Mouse (Mus musculus) intestine, embryonic 15.5 days (tissue): ENCODE measurements around the gene Kcnk2. TPM values are rescaled to one million over a fixed set of nuclear protein-coding genes. Genes with fewer than 3 reads are reported as not detected.

Experiments
- ATAC-seq: fragments of 200-750 bp; cut with Nextera tagmentation; 2 replicates; pipeline ENCODE4 v1.8.0; 2017; ENCODE audit warnings: moderate TSS enrichment, moderate library complexity
- H3K27ac ChIP-seq: fragments of 300-500 bp; sonication (generic); 2 replicates; pipeline ENCODE4 v1.5.1; 2015; ENCODE audit warnings: mild to moderate bottlenecking, inconsistent platforms
- H3K27me3 ChIP-seq: fragments of 300-500 bp; sonication (generic); replicated peaks from 2 replicates; pipeline ENCODE4 v1.6.1; 2015; ENCODE audit warnings: inconsistent platforms
- H3K36me3 ChIP-seq: fragments of 300-500 bp; sonication (generic); 2 replicates; pipeline ENCODE4 v1.6.1; 2015; ENCODE audit warnings: inconsistent platforms
- H3K4me1 ChIP-seq: fragments of 300-500 bp; sonication (generic); replicated peaks from 2 replicates; pipeline ENCODE4 v1.6.1; 2015; ENCODE audit warnings: inconsistent platforms
- H3K4me2 ChIP-seq: fragments of 300-500 bp; sonication (generic); replicated peaks from 2 replicates; pipeline ENCODE4 v1.6.1; 2015; ENCODE audit warnings: mild to moderate bottlenecking, inconsistent platforms
- H3K4me3 ChIP-seq: fragments of 300-500 bp; sonication (generic); replicated peaks from 2 replicates; pipeline ENCODE4 v1.5.1; 2015; ENCODE audit warnings: inconsistent platforms
- H3K9ac ChIP-seq: fragments of 300-500 bp; sonication (generic); 2 replicates; pipeline ENCODE4 v1.6.1; 2015; ENCODE audit warnings: inconsistent platforms
- H3K9me3 ChIP-seq: fragments of 300-500 bp; sonication (generic); 2 replicates; pipeline ENCODE4 v1.6.1; 2016; ENCODE audit warnings: inconsistent platforms
- WGBS: fragments of 180-500 bp; shearing (Covaris S2); methylation state at CpG from one replicate; pipeline ENCODE4 v1.1.7; 2015; 5-methylcytosine and 5-hydroxymethylcytosine counted together
- polyA plus RNA-seq: library from polyadenylated mRNA; unstranded; fragments of >200 nt; fragmentation: Nextera tagmentation; extraction: Ambion mirVana; gene quantifications from 2 replicates; pipeline ENCODE4 v1.2.1, GENCODE M21; 2015

The Kcnk2 gene
- 2.7 and 3.3 TPM in 2 replicates for polyA plus RNA-seq

DNA sequence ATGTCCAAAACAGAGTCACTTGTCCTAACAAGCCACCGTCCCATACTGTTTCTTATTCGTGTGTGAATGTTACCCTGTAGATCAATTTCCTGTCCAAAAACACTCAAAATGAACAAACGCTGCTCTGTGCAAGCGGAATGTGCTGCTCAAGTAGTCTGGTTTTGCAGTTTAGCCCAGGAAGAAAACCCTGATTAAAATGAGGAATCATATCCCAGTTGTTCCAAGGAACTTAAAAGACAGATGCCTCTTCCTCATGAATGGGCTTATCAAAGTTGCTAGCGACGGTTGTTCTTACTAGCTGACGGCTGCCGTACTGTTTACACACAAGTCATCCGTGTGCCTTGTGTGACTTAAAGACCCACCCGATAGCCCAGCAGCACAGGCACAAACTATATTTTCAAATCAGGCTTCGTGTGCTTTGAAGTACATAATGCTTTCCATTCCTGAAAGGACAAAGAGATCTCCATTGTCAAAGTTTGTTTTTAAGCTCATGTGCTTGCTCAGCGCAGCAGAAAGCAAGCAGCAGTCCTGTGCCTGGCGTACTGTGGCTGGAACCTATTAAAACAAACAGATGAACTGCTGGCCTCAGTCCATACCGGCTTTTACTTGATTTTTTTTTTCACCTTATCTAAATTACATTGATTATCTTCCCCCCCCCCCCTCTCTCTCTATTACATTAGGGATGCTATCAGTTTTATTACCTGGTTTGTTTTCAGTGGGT, at the start of gene Kcnk2:
Gene Kcnk2 (minus strand): TSS at position 51 of the 721 bp plus-strand sequence.
- peak; percentile 71 for ATAC-seq
- Histone ChIP-seq H3K4me2 (peak within 1 kb of the TSS; percentile 37), H3K4me1 (0 out of 2 replicates have a peak, but pooled peaks cover 10% of the 10 kb centered on the region), H3K27me3 (no peaks in the 10 kb centered on the region), H3K36me3 (no peaks in the 10 kb centered on the region), H3K27ac (no peak within 1 kb of the TSS), H3K9me3 (no peaks in the 10 kb centered on the region), H3K9ac (no peak within 1 kb of the TSS), H3K4me3 (0 out of 2 replicates have a peak within 1 kb of the TSS, but pooled peaks have one; percentile 0)
- WGBS, result 13% methylated on average over 14 of the region's 14 CpGs

DNA sequence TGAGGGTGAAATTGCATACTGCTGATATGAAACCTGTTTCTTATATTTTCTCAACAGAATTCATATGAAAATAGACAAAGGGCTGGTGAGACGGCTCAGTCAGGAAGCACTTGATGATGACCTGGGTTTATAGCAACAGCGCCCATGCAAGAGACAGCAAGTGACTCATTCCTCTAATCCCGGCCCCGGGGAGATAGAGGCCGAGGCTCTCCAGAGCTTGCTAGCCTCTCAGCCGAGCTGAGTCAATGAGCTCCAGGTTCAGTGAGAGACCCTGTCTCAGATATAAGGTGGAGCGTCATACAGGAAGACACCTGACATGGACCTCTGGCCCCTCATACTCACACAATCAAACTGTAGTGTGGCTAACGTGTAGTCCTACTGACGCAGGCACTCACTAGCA, 38.7 kb upstream of the Kcnk2 start:
- no peaks in the 10 kb centered on the region for H3K27me3 ChIP-seq
- ATAC-seq, result no peak
- H3K4me2 ChIP-seq, result no peak overlapping the region
- no peak overlapping the region for H3K9ac ChIP-seq
- H3K36me3 ChIP-seq, result no peaks in the 10 kb centered on the region
- no peaks in the 10 kb centered on the region for H3K4me1 ChIP-seq
- no peaks in the 10 kb centered on the region for H3K9me3 ChIP-seq
- H3K27ac ChIP-seq, result no peak overlapping the region
- WGBS, result 64% methylated on average over 9 of the region's 9 CpGs
- H3K4me3 ChIP-seq, result no peak overlapping the region

DNA sequence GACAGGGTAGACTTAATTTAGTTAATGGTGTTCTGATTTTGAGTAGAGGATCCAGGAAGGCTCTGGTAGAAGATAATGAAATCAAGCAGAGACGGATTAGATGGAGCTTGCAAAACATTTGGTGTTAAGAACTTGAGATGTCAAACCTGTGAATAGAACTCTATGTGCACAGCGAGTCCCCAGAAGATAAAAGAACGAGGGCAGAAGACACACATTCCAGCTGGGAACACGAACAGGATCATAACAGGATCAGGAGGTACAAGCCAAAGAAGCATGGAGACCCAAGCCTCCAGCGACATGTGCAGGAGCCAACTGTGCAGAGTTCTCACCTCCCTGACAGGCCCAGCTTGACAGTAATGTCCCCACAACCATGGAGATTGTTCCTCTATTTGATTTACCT, 35.1 kb upstream of the Kcnk2 start:
- no peaks in the 10 kb centered on the region for H3K27me3 ChIP-seq
- no peak overlapping the region for H3K4me3 ChIP-seq
- ATAC-seq, result no peak
- no peak overlapping the region for H3K9ac ChIP-seq
- H3K27ac ChIP-seq, result no peak overlapping the region
- H3K4me1 ChIP-seq, result no peaks in the 10 kb centered on the region
- H3K4me2 ChIP-seq, result no peak overlapping the region
- no peaks in the 10 kb centered on the region for H3K36me3 ChIP-seq
- 82% methylated on average over 5 of the region's 5 CpGs for WGBS
- H3K9me3 ChIP-seq, result no peaks in the 10 kb centered on the region

DNA sequence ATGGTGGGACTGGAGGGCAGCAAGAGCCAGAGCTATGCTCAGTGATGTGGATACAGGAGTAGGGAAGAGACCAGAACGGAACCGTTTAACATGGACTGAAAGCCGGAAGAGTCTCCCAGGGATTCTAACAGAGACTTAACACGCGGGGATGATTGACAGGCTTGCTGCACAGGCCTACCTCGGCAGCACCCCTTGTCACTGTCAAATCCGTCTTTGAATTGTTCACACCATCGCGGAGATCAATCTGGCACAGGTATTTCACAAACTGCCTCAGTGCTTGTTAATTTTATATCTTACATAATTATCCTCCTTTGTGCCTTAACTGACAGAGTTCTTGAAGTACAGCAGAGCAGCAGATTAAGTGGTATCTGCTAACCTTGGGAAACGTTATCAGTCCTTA, 33.4 kb upstream of the Kcnk2 start:
- Histone ChIP-seq H3K27me3 (no peaks in the 10 kb centered on the region), H3K4me2 (no peak overlapping the region), H3K4me3 (no peak overlapping the region), H3K27ac (no peak overlapping the region), H3K4me1 (no peaks in the 10 kb centered on the region), H3K9me3 (no peaks in the 10 kb centered on the region), H3K36me3 (no peaks in the 10 kb centered on the region), H3K9ac (no peak overlapping the region)
- ATAC-seq, result no peak
- 85% methylated on average over 10 of the region's 10 CpGs for WGBS

DNA sequence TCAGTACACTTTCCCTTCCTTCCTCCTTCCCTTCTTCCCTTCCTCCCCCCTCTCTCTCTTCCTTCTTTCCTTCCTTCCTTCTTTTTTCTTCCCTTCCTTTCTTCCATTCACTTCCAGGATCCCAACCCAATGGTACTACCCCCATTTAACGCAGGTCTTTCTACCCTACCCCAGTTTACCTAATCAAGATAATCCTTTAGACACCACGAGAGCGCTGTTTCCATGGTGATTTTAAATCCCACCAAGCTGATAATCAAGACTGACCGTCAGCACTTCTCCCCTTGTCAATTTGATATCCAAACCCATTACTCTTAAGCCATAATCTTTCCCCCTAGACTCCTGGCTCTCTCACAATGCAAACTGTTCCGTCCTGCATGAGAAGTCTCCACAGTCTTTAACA, 29.4 kb upstream of the Kcnk2 start:
- Histone ChIP-seq H3K27me3 (no peaks in the 10 kb centered on the region), H3K4me2 (no peak overlapping the region), H3K4me1 (no peaks in the 10 kb centered on the region), H3K4me3 (no peak overlapping the region), H3K9ac (no peak overlapping the region), H3K36me3 (no peaks in the 10 kb centered on the region), H3K9me3 (no peaks in the 10 kb centered on the region), H3K27ac (no peak overlapping the region)
- ATAC-seq, result no peak
- WGBS, result 41% methylated on average over 5 of the region's 5 CpGs

DNA sequence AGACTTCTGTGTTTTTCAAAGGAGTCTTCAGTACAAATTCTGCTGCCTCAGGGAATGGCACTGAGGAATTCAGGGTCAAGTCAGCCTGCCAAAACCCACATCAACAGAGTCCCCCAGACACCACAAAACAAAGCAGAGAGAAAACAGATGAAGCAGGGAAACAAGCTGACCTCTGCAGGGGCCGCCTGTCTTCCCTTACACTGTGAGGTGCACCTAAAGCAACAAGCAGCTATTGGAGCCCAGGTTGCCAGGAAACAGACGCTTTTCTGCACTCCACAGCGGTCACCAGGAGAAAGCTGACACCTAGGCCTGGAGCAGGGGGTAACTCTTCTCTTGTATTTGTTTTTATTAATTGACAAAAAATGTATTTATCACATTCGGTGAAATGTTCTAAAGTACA, 28.5 kb upstream of the Kcnk2 start:
- H3K9me3 ChIP-seq, result no peaks in the 10 kb centered on the region
- H3K4me1 ChIP-seq, result no peaks in the 10 kb centered on the region
- ATAC-seq, result no peak
- no peak overlapping the region for H3K27ac ChIP-seq
- H3K4me2 ChIP-seq, result no peak overlapping the region
- no peak overlapping the region for H3K9ac ChIP-seq
- H3K36me3 ChIP-seq, result no peaks in the 10 kb centered on the region
- H3K27me3 ChIP-seq, result no peaks in the 10 kb centered on the region
- no peak overlapping the region for H3K4me3 ChIP-seq
- 34% methylated on average over 4 of the region's 4 CpGs for WGBS

DNA sequence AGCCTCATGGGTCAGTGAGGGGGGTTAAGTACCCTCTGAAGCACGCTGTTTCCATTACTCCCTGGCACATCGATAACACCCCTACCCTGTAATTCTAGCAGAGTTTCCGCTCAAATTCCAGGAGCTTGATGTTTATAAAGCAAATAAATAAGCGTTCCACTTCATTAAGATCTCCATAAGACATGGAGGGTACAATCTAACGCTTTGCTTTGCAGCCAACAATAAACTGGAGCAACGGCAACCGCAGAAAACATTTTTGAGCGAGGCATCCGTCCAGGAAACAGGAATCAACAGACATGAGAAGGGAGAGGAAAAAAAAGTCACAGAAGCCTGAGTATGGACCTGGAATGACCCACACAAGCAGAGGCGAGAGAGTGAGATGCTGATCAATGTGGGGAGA, 27.5 kb upstream of the Kcnk2 start:
- H3K27ac ChIP-seq, result no peak overlapping the region
- no peak for ATAC-seq
- H3K4me2 ChIP-seq, result no peak overlapping the region
- H3K9ac ChIP-seq, result no peak overlapping the region
- no peaks in the 10 kb centered on the region for H3K9me3 ChIP-seq
- H3K36me3 ChIP-seq, result no peaks in the 10 kb centered on the region
- no peaks in the 10 kb centered on the region for H3K4me1 ChIP-seq
- no peak overlapping the region for H3K4me3 ChIP-seq
- H3K27me3 ChIP-seq, result no peaks in the 10 kb centered on the region
- 52% methylated on average over 10 of the region's 10 CpGs for WGBS

DNA sequence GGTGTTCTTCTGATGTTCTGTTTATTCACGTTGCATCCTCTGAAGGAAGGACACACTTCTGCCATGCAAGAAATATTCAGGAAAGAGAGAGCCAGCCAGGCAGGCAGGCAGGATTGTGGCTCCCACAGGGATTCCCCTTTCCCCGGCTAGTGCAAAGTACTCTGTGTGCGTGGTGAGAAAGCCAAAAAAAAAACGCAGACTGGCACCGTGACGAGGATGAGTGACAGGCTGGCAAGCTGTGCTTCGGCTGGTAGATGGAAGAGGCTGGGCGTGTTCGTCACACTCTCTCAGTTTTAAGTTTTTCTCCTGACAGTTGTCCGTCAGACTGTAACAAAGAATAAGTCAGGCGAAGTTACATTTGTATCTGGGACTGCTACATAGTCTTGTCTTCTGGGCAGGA, 24.2 kb upstream of the Kcnk2 start:
- no peak overlapping the region for H3K4me2 ChIP-seq
- no peak overlapping the region for H3K9ac ChIP-seq
- no peaks in the 10 kb centered on the region for H3K36me3 ChIP-seq
- no peaks in the 10 kb centered on the region for H3K9me3 ChIP-seq
- no peak overlapping the region for H3K4me3 ChIP-seq
- no peak for ATAC-seq
- WGBS, result 89% methylated on average over 11 of the region's 11 CpGs
- H3K4me1 ChIP-seq, result no peaks in the 10 kb centered on the region
- H3K27me3 ChIP-seq, result no peaks in the 10 kb centered on the region
- H3K27ac ChIP-seq, result no peak overlapping the region

DNA sequence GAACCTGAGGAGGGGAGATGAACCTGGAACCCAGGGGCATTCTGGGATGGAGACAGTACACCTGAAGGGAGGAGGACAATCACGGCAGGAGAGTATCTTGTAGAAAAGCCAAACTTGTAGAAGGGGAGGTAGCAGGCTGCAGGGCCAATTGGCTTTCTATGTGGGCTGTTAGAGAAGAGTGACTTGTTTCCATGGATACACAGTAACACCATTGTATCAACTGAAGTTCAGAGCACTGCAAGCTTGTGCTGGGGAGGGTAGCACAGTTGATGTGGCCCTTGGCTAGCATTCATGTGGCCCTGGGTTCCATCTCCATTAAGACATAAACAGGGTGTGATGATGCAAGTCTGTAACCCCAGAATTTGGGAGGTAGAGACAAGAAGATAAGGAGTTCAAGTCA, 17.8 kb upstream of the Kcnk2 start:
- Histone ChIP-seq H3K4me2 (no peak overlapping the region), H3K9ac (no peak overlapping the region)
- 61% methylated on average over 1 of the region's 1 CpGs for WGBS

DNA sequence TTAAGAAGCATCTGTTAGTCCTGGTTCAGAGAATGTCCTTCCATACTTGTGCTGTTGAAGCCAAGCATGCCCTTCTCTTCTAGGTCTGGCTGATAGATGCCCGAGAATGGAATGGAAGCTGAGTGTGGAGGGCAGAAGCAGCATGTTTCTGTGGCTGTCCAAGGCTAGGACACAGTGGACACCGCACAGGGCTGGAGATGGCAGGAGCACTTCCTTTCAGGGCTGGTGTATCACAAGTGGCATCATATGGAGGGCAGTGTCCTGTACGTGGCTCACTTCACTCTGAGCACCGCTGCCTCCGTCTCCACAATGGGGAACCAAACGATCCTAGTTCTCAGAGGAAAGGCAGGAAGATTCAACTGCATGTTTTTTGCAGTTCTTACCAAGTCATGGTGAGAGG, 7.8 kb upstream of the Kcnk2 start:
- ATAC-seq, result no peak
- Histone ChIP-seq H3K36me3 (no peaks in the 10 kb centered on the region), H3K27ac (no peak overlapping the region), H3K4me3 (no peak overlapping the region), H3K9me3 (no peaks in the 10 kb centered on the region), H3K4me2 (no peak overlapping the region), H3K4me1 (no peaks in the 10 kb centered on the region), H3K9ac (no peak overlapping the region), H3K27me3 (0 out of 2 replicates have a peak, but pooled peaks cover 2% of the 10 kb centered on the region)
- 88% methylated on average over 6 of the region's 6 CpGs for WGBS

More for the DNA sequence above, 17.8 kb upstream of the Kcnk2 start:
- no peak overlapping the region for H3K4me3 ChIP-seq
- H3K4me1 ChIP-seq, result no peaks in the 10 kb centered on the region
- no peak for ATAC-seq
- no peaks in the 10 kb centered on the region for H3K36me3 ChIP-seq
- H3K27me3 ChIP-seq, result no peaks in the 10 kb centered on the region
- no peaks in the 10 kb centered on the region for H3K9me3 ChIP-seq
- no peak overlapping the region for H3K27ac ChIP-seq

DNA sequence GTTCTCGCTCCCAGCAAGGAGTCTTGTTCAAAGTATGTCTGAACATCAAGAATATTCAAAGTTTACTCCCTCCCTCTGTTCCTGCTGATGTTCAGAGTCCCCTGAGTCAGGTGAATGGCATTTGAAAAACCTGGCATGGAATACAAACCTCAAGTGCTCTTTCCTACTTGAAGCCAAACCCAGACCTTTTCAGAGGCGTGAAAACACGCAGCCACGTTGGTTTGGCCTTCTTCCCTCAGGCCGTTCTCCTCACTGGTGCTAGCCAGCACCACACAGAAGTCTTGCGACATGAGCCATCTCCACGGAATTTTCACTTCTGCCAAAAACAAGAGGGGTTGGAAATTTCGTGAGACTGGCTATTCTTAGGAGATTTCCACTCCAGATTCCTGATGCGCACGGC, 3.1 kb upstream of the Kcnk2 start:
- Histone ChIP-seq H3K36me3 (no peaks in the 10 kb centered on the region), H3K27ac (no peak overlapping the region), H3K4me2 (no peak overlapping the region), H3K4me1 (0 out of 2 replicates have a peak, but pooled peaks cover 10% of the 10 kb centered on the region), H3K27me3 (0 out of 2 replicates have a peak, but pooled peaks cover 2% of the 10 kb centered on the region), H3K4me3 (no peak overlapping the region), H3K9ac (no peak overlapping the region), H3K9me3 (no peaks in the 10 kb centered on the region)
- ATAC-seq, result no peak
- WGBS, result 75% methylated on average over 10 of the region's 10 CpGs

DNA sequence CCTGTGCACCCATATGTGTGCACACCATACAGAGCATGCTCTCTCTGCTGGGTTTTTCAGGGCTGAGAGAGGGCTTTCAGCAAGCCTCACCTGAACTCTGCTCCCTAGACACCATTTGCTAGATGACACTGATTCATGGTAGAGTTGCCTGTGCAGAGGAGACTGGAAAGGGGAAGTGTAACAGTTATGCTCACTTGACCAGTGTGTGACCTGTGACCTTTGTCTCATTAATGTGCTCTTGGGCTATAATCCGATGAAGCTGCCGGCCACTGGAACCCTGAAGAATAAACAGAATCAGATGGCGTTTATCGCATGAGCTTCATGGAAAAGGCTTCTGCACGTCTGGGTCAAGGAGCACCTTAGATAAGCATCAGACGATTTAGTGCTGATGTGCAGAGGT, 1.5 kb upstream of the Kcnk2 start:
- WGBS, result 21% methylated on average over 6 of the region's 6 CpGs
- Histone ChIP-seq H3K4me1 (0 out of 2 replicates have a peak, but pooled peaks cover 10% of the 10 kb centered on the region), H3K9ac (no peak overlapping the region), H3K4me3 (no peak overlapping the region), H3K27ac (no peak overlapping the region), H3K27me3 (0 out of 2 replicates have a peak, but pooled peaks cover 2% of the 10 kb centered on the region), H3K4me2 (no peak overlapping the region), H3K9me3 (no peaks in the 10 kb centered on the region), H3K36me3 (no peaks in the 10 kb centered on the region)
- ATAC-seq, result peak; percentile 40

DNA sequence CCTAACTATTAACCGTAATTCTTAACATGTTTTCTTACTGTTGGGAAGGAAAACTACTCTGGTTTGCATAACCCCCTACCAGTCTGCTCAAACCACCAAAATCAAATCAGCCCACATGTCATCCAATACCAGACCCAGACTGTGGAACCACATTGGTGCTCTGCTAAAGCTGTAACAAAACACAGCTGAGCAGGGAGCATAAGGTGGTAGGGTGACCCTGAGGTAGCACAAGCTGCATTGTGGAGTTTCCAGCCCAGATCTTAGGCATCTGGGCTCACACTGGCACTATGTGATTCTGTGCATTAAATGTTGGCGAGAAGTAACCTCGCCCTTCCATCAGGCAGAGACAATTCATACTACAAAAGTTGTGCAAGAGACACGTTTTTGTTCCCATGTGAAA, 1.1 kb upstream of the Kcnk2 start:
- 0 out of 2 replicates have a peak, but pooled peaks cover 10% of the 10 kb centered on the region for H3K4me1 ChIP-seq
- H3K36me3 ChIP-seq, result no peaks in the 10 kb centered on the region
- peak; percentile 50 for ATAC-seq
- no peak overlapping the region for H3K9ac ChIP-seq
- H3K4me2 ChIP-seq, result no peak overlapping the region
- H3K27ac ChIP-seq, result no peak overlapping the region
- 0 out of 2 replicates have a peak, but pooled peaks cover 1% of the 10 kb centered on the region for H3K27me3 ChIP-seq
- WGBS, result 54% methylated on average over 4 of the region's 4 CpGs
- H3K9me3 ChIP-seq, result no peaks in the 10 kb centered on the region
- H3K4me3 ChIP-seq, result no peak overlapping the region
